Mouse (Mus musculus) limb, embryonic 11.5 days (tissue): ENCODE measurements at regions not wholly inside any gene's neighbourhood (a gene's known extent, or its start where the extent isn't known, plus 50 kb on each side); places are given as distances from the start of the nearest gene placed in this dataset.

Experiments
- ATAC-seq: fragments of 200-750 bp; cut with Nextera tagmentation; 2 replicates; pipeline ENCODE4 v1.8.0; 2017; ENCODE audit warnings: low read depth; ENCODE audit not compliant: insufficient number of reproducible peaks, low FRiP score, low TSS enrichment
- DNase-seq: peaks from one replicate; pipeline ENCODE4 v3.0.0-alpha.2; 2015; ENCODE audit warnings: low spot score
- H3K27ac ChIP-seq: fragments of 300-500 bp; sonication (generic); replicated peaks from 2 replicates; pipeline ENCODE4 v1.5.1; 2014; ENCODE audit warnings: low read depth, mild to moderate bottlenecking, low read length
- H3K27me3 ChIP-seq: fragments of 300-500 bp; sonication (generic); 2 replicates; pipeline ENCODE4 v1.6.1; 2014; ENCODE audit warnings: mild to moderate bottlenecking, low read length, mixed read lengths; ENCODE audit not compliant: control insufficient read depth, insufficient read depth
- H3K36me3 ChIP-seq: fragments of 300-500 bp; sonication (generic); 2 replicates; pipeline ENCODE4 v1.6.1; 2014; ENCODE audit warnings: mild to moderate bottlenecking, low read length, moderate library complexity, mixed read lengths; ENCODE audit not compliant: control insufficient read depth, insufficient read depth
- H3K4me1 ChIP-seq: fragments of 300-500 bp; sonication (generic); 2 replicates; pipeline ENCODE4 v1.6.1; 2014; ENCODE audit warnings: low read length, mixed read lengths; ENCODE audit not compliant: control insufficient read depth, insufficient read depth
- H3K4me2 ChIP-seq: fragments of 300-500 bp; sonication (generic); 2 replicates; pipeline ENCODE4 v1.6.1; 2014; ENCODE audit warnings: low read depth, mild to moderate bottlenecking, moderate library complexity; ENCODE audit not compliant: severe bottlenecking
- H3K4me3 ChIP-seq: fragments of 300-500 bp; sonication (generic); 2 replicates; pipeline ENCODE4 v1.5.1; 2014; ENCODE audit warnings: low read depth, low read length
- H3K9ac ChIP-seq: fragments of 300-500 bp; sonication (generic); 2 replicates; pipeline ENCODE4 v1.6.1; 2014; ENCODE audit warnings: mild to moderate bottlenecking, low read length
- H3K9me3 ChIP-seq: fragments of 300-500 bp; sonication (generic); 2 replicates; pipeline ENCODE4 v1.6.1; 2016; ENCODE audit warnings: low read length; ENCODE audit not compliant: control insufficient read depth
- WGBS: fragments of 180-500 bp; shearing (Covaris S2); extraction: QIAGEN DNeasy Blood & Tissue Kit; methylation state at CpG from one replicate; pipeline ENCODE4 v1.1.7; 2014; 5-methylcytosine and 5-hydroxymethylcytosine counted together

DNA sequence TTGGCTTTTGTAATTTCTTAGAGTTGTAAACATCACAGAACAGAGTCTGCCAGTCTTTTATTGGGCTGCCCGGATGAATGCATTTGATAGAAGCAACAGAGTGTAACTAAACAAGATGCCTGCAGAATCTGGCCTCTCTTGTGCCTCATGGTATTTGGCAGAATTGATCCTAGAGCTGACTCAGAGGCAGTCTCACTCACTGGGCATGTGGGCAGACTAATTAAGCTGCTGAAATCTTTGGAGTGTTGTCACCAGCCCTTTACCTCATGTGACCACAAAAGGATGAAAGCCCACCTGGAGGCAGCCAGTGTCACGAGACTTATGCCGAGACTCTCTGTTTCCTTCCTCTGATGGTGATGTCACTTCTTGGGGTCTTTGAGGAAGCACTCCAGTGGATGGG lies 258.5 kb upstream of the Klhl29 start:
- Histone ChIP-seq H3K4me2 (no peak overlapping the region), H3K4me3 (no peak overlapping the region), H3K9me3 (no peaks in the 10 kb centered on the region), H3K36me3 (no peaks in the 10 kb centered on the region), H3K27ac (no peak overlapping the region), H3K4me1 (no peaks in the 10 kb centered on the region), H3K9ac (no peak overlapping the region), H3K27me3 (no peaks in the 10 kb centered on the region)
- no peak for DNase-seq
- ATAC-seq, result no peak
- 76% methylated on average over 3 of the region's 3 CpGs for WGBS

DNA sequence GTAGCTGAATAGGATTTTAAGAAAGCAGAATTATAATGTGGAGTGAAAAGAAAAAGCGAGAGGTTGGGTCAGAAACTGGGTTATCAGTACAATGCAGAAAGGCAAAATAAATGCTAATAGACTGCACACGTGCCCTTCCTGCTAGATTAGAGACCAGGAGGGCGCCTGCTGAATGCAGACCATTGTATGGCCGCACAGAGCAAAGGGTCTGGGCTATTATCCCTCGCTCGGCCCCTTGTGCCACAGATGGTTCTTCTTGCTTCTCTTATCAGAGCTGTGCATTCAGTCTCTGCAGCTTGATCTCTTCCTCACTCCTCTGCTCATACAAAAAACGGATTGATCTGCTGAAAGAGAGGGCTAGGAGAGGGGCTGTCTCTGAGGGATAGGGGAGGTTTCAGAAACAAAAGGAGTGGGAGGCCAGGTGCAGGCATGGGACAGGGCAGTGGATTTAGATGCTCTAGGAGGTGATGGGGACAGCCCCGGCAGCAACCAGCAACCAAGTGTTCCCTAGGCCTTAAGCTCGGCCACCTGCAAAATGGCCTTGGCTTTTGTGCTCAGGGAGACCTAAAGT lies 225.7 kb upstream of the Klhl29 start:
- Histone ChIP-seq H3K9ac (no peak overlapping the region), H3K36me3 (no peaks in the 10 kb centered on the region), H3K9me3 (no peaks in the 10 kb centered on the region), H3K27ac (no peak overlapping the region), H3K4me2 (no peak overlapping the region), H3K4me3 (no peak overlapping the region), H3K27me3 (no peaks in the 10 kb centered on the region), H3K4me1 (no peaks in the 10 kb centered on the region)
- ATAC-seq, result no peak
- WGBS, result 80% methylated on average over 9 of the region's 9 CpGs
- no peak for DNase-seq

DNA sequence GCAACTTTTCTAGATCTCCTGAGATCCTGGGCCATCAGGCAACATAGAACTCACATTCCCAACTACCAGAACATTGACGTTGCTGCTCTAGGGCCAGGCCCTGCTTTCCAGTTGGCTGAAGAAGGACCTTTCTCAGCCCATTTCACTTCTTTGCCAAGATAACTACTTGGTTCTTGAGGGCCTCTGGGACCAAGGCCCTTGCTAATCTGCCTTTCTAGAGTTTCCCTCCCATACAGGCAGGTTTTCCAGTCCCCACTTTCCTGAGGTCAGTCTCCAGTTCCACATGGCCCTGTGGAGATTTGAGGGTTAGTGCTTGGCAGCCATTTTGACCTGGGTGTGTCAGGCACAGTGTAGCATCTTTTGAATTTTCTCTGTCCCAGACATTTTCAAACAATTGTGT lies 223.9 kb upstream of the Klhl29 start:
- Histone ChIP-seq H3K27me3 (no peaks in the 10 kb centered on the region), H3K4me2 (no peak overlapping the region), H3K36me3 (no peaks in the 10 kb centered on the region), H3K4me3 (no peak overlapping the region), H3K4me1 (no peaks in the 10 kb centered on the region), H3K27ac (no peak overlapping the region), H3K9ac (no peak overlapping the region), H3K9me3 (no peaks in the 10 kb centered on the region)
- no peak for ATAC-seq
- DNase-seq, result no peak
- 90% methylated on average over 1 of the region's 1 CpGs for whole genome bisulfite sequencing

DNA sequence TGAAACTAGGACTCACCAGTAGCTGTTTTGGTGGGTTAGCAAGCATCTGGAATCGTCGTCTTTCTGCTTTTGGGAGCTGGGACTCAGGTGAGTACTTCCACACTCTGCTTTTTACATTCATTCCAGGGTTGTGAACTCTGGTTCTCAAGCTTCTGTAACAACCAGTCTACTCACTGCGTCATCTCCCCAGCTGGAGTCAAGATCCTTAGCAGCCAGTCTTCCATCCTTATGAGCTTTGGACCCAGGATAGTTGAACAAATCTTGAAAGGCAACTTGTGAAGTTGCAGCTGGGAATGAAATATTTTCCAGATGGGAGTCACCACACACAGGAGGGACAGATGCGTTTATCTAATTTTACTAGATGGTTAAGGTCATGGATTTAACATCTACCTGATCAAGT lies 223.5 kb upstream of the Klhl29 start:
- H3K27ac ChIP-seq, result no peak overlapping the region
- DNase-seq, result no peak
- H3K9me3 ChIP-seq, result no peaks in the 10 kb centered on the region
- H3K4me1 ChIP-seq, result no peaks in the 10 kb centered on the region
- no peaks in the 10 kb centered on the region for H3K36me3 ChIP-seq
- H3K9ac ChIP-seq, result no peak overlapping the region
- no peak overlapping the region for H3K4me2 ChIP-seq
- H3K27me3 ChIP-seq, result no peaks in the 10 kb centered on the region
- no peak overlapping the region for H3K4me3 ChIP-seq
- ATAC-seq, result no peak
- 84% methylated on average over 4 of the region's 4 CpGs for WGBS

DNA sequence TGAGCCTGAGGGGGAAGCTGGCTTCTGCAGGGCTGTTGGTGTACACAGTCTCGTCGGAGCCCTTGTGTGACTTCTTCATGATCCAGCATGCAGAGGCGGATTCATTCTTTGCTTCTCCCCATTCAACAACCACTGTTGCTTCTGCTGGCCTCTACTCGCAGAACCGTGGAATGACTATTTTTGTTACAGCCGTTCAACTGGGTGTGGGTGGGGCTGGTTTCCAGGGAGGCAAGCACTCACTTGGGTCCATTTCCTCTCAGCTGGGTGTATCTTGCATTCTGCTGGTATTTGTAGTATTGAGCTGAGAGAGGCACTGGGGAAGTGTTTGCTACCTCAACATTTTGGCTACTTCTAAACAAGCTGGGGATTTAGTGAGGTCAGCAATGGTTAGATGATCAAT lies 197.3 kb upstream of the Klhl29 start:
- H3K9ac ChIP-seq, result no peak overlapping the region
- no peaks in the 10 kb centered on the region for H3K36me3 ChIP-seq
- H3K9me3 ChIP-seq, result no peaks in the 10 kb centered on the region
- H3K4me3 ChIP-seq, result no peak overlapping the region
- H3K27me3 ChIP-seq, result no peaks in the 10 kb centered on the region
- H3K4me1 ChIP-seq, result no peaks in the 10 kb centered on the region
- ATAC-seq (no peak), DNase-seq (no peak)
- no peak overlapping the region for H3K27ac ChIP-seq
- H3K4me2 ChIP-seq, result no peak overlapping the region
- 65% methylated on average over 6 of the region's 6 CpGs for WGBS

DNA sequence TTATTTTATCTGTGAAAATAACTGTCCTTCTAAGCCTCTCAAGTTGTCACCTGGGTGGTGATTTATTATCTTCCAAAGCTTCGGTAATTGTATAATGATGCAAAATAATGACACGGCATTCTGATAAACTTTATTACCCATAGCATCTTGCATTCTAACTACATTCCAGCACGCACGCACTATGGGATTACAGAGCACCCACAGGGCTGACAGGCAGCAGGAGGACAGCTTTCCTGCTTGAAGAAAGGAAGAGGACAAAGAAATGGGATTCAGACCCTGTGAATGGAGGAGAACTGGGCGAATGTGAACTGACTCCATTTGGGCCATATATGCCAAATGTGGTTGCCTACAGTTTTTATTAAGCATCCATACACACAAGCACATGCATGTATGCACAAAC lies 193.5 kb upstream of the Klhl29 start:
- H3K4me1 ChIP-seq, result no peaks in the 10 kb centered on the region
- H3K9me3 ChIP-seq, result no peaks in the 10 kb centered on the region
- H3K27ac ChIP-seq, result no peak overlapping the region
- no peaks in the 10 kb centered on the region for H3K27me3 ChIP-seq
- no peak overlapping the region for H3K9ac ChIP-seq
- DNase-seq (no peak), ATAC-seq (no peak)
- 90% methylated on average over 5 of the region's 5 CpGs for WGBS
- no peaks in the 10 kb centered on the region for H3K36me3 ChIP-seq
- H3K4me2 ChIP-seq, result no peak overlapping the region
- H3K4me3 ChIP-seq, result no peak overlapping the region

DNA sequence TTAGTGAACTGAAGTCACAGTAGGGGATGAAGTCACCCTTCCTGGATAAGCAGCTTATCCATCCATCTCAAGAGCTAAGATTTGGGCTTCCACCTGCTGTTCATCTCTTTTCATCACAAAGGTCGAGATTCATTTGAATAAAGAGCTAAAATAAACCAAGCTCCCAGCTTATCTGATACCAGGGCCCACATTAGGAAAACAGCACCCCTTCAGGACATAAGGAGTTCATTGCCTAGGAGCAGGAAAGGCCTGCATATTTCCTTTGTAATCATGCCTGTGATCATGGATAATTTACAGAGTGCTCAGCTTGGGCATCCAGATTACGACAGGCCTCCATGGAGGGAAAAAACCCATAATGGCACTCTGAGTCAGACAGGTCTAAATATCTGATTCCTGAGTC lies 190.7 kb upstream of the Klhl29 start:
- H3K27me3 ChIP-seq, result no peaks in the 10 kb centered on the region
- DNase-seq, result no peak

DNA sequence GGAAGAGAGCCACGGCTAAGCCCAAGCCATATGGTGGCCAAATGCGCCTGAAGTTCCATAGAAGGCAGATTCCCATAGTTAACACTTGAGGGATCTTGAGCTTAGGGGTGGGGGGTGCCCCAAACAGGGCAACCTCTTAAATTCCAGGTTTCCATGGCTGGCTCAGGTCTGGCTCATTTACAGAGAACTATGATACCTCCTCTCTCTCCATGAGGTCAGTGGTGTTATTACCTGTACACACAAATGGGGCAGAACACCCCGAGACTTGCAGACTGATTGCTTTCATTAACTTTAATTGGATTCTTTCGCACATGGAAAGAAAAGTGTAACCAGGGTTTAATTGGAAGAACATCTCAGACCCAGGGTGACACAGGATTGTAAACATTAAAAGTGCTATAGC lies 177.1 kb upstream of the Klhl29 start:
- Histone ChIP-seq H3K27ac (no peak overlapping the region; the same call in 1 of the 2 replicates), H3K4me3 (no peak overlapping the region), H3K9ac (no peak overlapping the region), H3K9me3 (no peaks in the 10 kb centered on the region), H3K27me3 (no peaks in the 10 kb centered on the region), H3K36me3 (no peaks in the 10 kb centered on the region), H3K4me2 (no peak overlapping the region), H3K4me1 (peaks cover 13% of the 10 kb centered on the region; the same call in 1 of the 2 replicates)
- DNase-seq, result no peak
- ATAC-seq, result peak; percentile 54; the same call in 1 of the 2 replicates
- 32% methylated on average over 4 of the region's 4 CpGs for WGBS

More for the DNA sequence above, 190.7 kb upstream of the Klhl29 start:
- Histone ChIP-seq H3K9ac (no peak overlapping the region), H3K4me3 (no peak overlapping the region), H3K4me1 (no peaks in the 10 kb centered on the region), H3K4me2 (no peak overlapping the region), H3K36me3 (no peaks in the 10 kb centered on the region), H3K27ac (no peak overlapping the region), H3K9me3 (no peaks in the 10 kb centered on the region)
- WGBS, result 25% methylated on average over 2 of the region's 2 CpGs
- no peak for ATAC-seq

DNA sequence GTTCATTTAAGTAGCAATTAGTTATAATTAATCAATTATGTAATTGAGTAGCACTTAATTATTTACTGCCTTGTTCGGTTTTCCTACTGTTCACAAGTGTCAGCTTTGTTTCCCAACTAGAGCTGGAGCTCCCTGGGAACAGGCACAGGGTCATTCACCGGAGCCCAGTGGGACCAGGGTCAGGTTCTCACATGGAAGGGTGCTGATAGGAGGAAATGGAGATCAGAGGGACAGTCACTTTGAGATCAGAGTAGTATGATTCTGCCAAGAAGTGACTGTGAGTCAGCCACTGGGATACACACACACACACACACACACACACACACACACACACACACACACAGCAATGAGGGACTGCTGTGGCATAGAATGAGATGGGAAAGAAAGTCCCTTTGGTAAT lies 176.4 kb upstream of the Klhl29 start:
- H3K36me3 ChIP-seq, result no peaks in the 10 kb centered on the region
- no peak for DNase-seq
- no peak overlapping the region for H3K4me2 ChIP-seq
- no peak overlapping the region for H3K9ac ChIP-seq
- ATAC-seq, result no peak
- H3K9me3 ChIP-seq, result no peaks in the 10 kb centered on the region
- no peaks in the 10 kb centered on the region for H3K27me3 ChIP-seq
- H3K4me3 ChIP-seq, result no peak overlapping the region
- 33% methylated on average over 2 of the region's 2 CpGs for WGBS
- peak overlapping the region; percentile 61; the same call in 1 of the 2 replicates for H3K27ac ChIP-seq
- peaks cover 13% of the 10 kb centered on the region; the same call in 1 of the 2 replicates for H3K4me1 ChIP-seq
